Mouse (Mus musculus) heart, embryonic 15.5 days (tissue): ENCODE measurements around the gene Ly6g5b. TPM values are rescaled to one million over a fixed set of nuclear protein-coding genes. Genes with fewer than 3 reads are reported as not detected.

Experiments used
- polyA plus RNA-seq: library from polyadenylated mRNA; unstranded; fragments of >200 nt; fragmentation: Nextera tagmentation; extraction: Ambion mirVana; gene quantifications from 2 replicates; pipeline ENCODE4 v1.2.1, GENCODE M21; 2015

Gene Ly6g5b
- polyA plus RNA-seq, 1 experiment from 2014 or later, result 0.31 TPM

Other genes with a start within 250 kb of the Ly6g5b start
- 1.1 and 1.8 TPM in 2 replicates for gene Zbtb12, start 235.9 kb downstream of the Ly6g5b start, polyA plus RNA-seq
- not detected in 2 replicates for gene Gm20547, start 233.4 kb downstream of the Ly6g5b start, polyA plus RNA-seq
- 2.0 and 3.3 TPM in 2 replicates for gene C2, start 217.2 kb downstream of the Ly6g5b start, polyA plus RNA-seq
- gene Ehmt2, start 217.0 kb downstream of the Ly6g5b start, polyA plus RNA-seq, result 31.7 and 48.8 TPM in 2 replicates
- gene Slc44a4, start 201.0 kb downstream of the Ly6g5b start, polyA plus RNA-seq, result 0.08 TPM in 1 of 2 replicates, not detected in the other
- 16.1 and 19.9 TPM in 2 replicates for gene Neu1, start 184.2 kb downstream of the Ly6g5b start, polyA plus RNA-seq
- 0.16 and 0.30 TPM in 2 replicates for gene Hspa1b, start 156.2 kb downstream of the Ly6g5b start, polyA plus RNA-seq
- not detected in 2 replicates for gene Gm20481, start 145.5 kb downstream of the Ly6g5b start, polyA plus RNA-seq
- 3.5 and 4.8 TPM in 2 replicates for gene Hspa1a, start 143.3 kb downstream of the Ly6g5b start, polyA plus RNA-seq
- gene Hspa1l, start 142.7 kb downstream of the Ly6g5b start, polyA plus RNA-seq, result 2.1 and 2.6 TPM in 2 replicates
- gene Lsm2, start 133.6 kb downstream of the Ly6g5b start, polyA plus RNA-seq, result 116 and 132 TPM in 2 replicates
- gene Vars, start 114.4 kb downstream of the Ly6g5b start, polyA plus RNA-seq, result 43.0 and 89.7 TPM in 2 replicates
- 0.24 and 0.31 TPM in 2 replicates for gene Vwa7, start 98.8 kb downstream of the Ly6g5b start, polyA plus RNA-seq
- 1.4 and 2.8 TPM in 2 replicates for gene Sapcd1, start 87.4 kb downstream of the Ly6g5b start, polyA plus RNA-seq
- gene Msh5, start 68.7 kb downstream of the Ly6g5b start, polyA plus RNA-seq, result 2.7 and 3.8 TPM in 2 replicates
- 307 and 332 TPM in 2 replicates for gene Clic1, start 65.5 kb downstream of the Ly6g5b start, polyA plus RNA-seq
- gene Ddah2, start 56.4 kb downstream of the Ly6g5b start, polyA plus RNA-seq, result 168 and 202 TPM in 2 replicates
- gene Ly6g6c, start 50.0 kb downstream of the Ly6g5b start, polyA plus RNA-seq, result 0.14 TPM in 1 of 2 replicates, not detected in the other
- 0.77 and 0.81 TPM in 2 replicates for gene Mpig6b, start 49.2 kb downstream of the Ly6g5b start, polyA plus RNA-seq
- gene Ly6g6e, start 38.5 kb downstream of the Ly6g5b start, polyA plus RNA-seq, result 0.29 and 0.31 TPM in 2 replicates
- gene Ly6g6d, start 37.4 kb downstream of the Ly6g5b start, polyA plus RNA-seq, result 2.2 and 2.4 TPM in 2 replicates
- 0.16 and 0.29 TPM in 2 replicates for gene Ly6g6f, start 29.8 kb downstream of the Ly6g5b start, polyA plus RNA-seq
- 64.7 and 80.1 TPM in 2 replicates for gene Abhd16a, start 26.2 kb downstream of the Ly6g5b start, polyA plus RNA-seq
- gene Ly6g5c, start 7.1 kb downstream of the Ly6g5b start, polyA plus RNA-seq, result 0.41 TPM in 1 of 2 replicates, not detected in the other
- gene Gpank1, start 6.0 kb upstream of the Ly6g5b start, polyA plus RNA-seq, result 10.0 and 13.8 TPM in 2 replicates
- gene Csnk2b, start 6.6 kb upstream of the Ly6g5b start, polyA plus RNA-seq, result 200 and 211 TPM in 2 replicates
- gene D17H6S53E, start 10.9 kb upstream of the Ly6g5b start, polyA plus RNA-seq, result 10.1 and 11.2 TPM in 2 replicates
- gene Apom, start 16.6 kb upstream of the Ly6g5b start, polyA plus RNA-seq, result 0.57 and 4.7 TPM in 2 replicates
- 40.8 and 44.0 TPM in 2 replicates for gene Bag6, start 19.8 kb upstream of the Ly6g5b start, polyA plus RNA-seq
- gene Prrc2a, start 49.5 kb upstream of the Ly6g5b start, polyA plus RNA-seq, result 95.1 and 142 TPM in 2 replicates
- 7.5 and 9.6 TPM in 2 replicates for gene Aif1, start 60.6 kb upstream of the Ly6g5b start, polyA plus RNA-seq
- 8.1 and 12.2 TPM in 2 replicates for gene Lst1, start 73.0 kb upstream of the Ly6g5b start, polyA plus RNA-seq
- gene Ltb, start 79.0 kb upstream of the Ly6g5b start, polyA plus RNA-seq, result 1.5 and 4.8 TPM in 2 replicates
- 0.43 TPM in 1 of 2 replicates, not detected in the other for gene Tnf, start 86.6 kb upstream of the Ly6g5b start, polyA plus RNA-seq
- gene Lta, start 89.9 kb upstream of the Ly6g5b start, polyA plus RNA-seq, result 0.09 and 0.62 TPM in 2 replicates
- 0.35 and 0.48 TPM in 2 replicates for gene Gm16181, start 105.4 kb upstream of the Ly6g5b start, polyA plus RNA-seq
- gene Atp6v1g2, start 118.2 kb upstream of the Ly6g5b start, polyA plus RNA-seq, result 8.9 and 9.4 TPM in 2 replicates
- gene Nfkbil1, start 120.4 kb upstream of the Ly6g5b start, polyA plus RNA-seq, result 7.8 and 9.1 TPM in 2 replicates
- 213 and 268 TPM in 2 replicates for gene Ddx39b, start 126.3 kb upstream of the Ly6g5b start, polyA plus RNA-seq
- gene H2-D1, start 147.3 kb upstream of the Ly6g5b start, polyA plus RNA-seq, result 56.6 and 101 TPM in 2 replicates
- gene H2-Q1, start 205.0 kb upstream of the Ly6g5b start, polyA plus RNA-seq, result 0.06 and 0.09 TPM in 2 replicates
- 1.3 and 1.6 TPM in 2 replicates for gene H2-Q2, start 226.8 kb upstream of the Ly6g5b start, polyA plus RNA-seq